Mouse (Mus musculus): ENCODE results near the gene Arid3a. TPM values are rescaled to one million over a fixed set of nuclear protein-coding genes. Genes with fewer than 3 reads are reported as not detected.

The Arid3a gene
- polyA plus RNA-seq, 1 experiment = 4.7 TPM

GRCm38 (mm10) chr10:79917532-79918100 is 9.2 kb upstream of the Arid3a start:
- H3K27ac ChIP-seq (ENCODE audit: insufficient read depth, low read length) = peak overlapping the region; percentile 81; the same call in 1 of the 2 replicates
- TF ChIP-seq CTCF (IDR thresholded peaks at IDR 0.05; ENCODE audit: borderline replicate concordance, insufficient read depth, low read depth, low read length) = no peak
- TF ChIP-seq POLR2A (IDR thresholded peaks at IDR 0.05; ENCODE audit: borderline replicate concordance, insufficient read depth, low read length) = no peak
- no peak for DNase-seq
- no peaks in the 10 kb centered on the region for H3K27me3 ChIP-seq (ENCODE audit: control insufficient read depth, insufficient read depth, low read length)
- WGBS = 72% methylated on average over 5 of the region's 5 CpGs
- H3K4me1 ChIP-seq (ENCODE audit: control insufficient read depth, insufficient read depth, low read length) = peaks cover 21% of the 10 kb centered on the region
- H3K4me3 ChIP-seq (replicated peaks; ENCODE audit: insufficient read depth, low read depth, low read length) = peak overlapping the region; percentile 95

- Histone ChIP-seq H3K4me1 (ENCODE audit: control insufficient read depth, insufficient read depth, low read length) (peaks cover 21% of the 10 kb centered on the region), H3K4me3 (replicated peaks; ENCODE audit: insufficient read depth, low read depth, low read length) (peak overlapping the region; percentile 37), H3K27me3 (ENCODE audit: control insufficient read depth, insufficient read depth, low read length) (no peaks in the 10 kb centered on the region), H3K27ac (ENCODE audit: insufficient read depth, low read length) (no peak overlapping the region)
- DNase-seq = peak; percentile 38 to 50
- TF ChIP-seq POLR2A (IDR thresholded peaks at IDR 0.05; ENCODE audit: borderline replicate concordance, insufficient read depth, low read length) (0 out of 2 replicates have a peak, but pooled peaks have one; percentile 13), CTCF (IDR thresholded peaks at IDR 0.05; ENCODE audit: borderline replicate concordance, insufficient read depth, low read depth, low read length) (no peak)
- WGBS = 19% methylated on average over 35 of the region's 35 CpGs
Observed at GRCm38 (mm10) chr10:79918231-79919078, 8.4 kb upstream of the Arid3a start.

DNA sequence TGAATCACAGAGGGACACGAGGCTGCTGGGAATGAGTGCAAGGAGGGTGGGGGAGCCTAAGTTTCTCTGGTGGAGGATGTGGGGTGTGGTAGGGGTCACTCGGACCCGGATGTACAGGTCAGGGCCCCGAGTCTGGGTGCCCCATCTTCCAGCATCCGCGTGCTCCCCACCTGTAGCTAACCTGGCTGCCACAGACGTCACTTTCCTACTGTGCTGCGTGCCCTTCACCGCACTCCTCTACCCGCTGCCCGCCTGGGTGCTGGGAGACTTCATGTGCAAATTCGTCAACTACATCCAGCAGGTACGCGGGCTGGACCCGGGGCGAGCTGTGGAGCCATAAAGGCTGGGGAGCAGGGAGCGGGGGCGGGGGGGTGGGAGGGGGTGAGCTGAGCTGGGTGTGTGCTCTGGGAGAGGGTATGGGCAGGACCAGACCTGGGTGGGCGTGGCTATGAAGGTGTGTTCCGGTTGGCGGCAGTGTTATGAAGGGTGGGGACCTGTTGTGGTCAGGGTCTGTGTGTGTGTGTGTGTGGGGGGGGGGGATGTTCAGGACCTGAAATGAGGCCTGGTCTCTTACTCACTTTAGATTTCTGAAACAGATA is 7.5 kb upstream of the Arid3a start:
- Histone ChIP-seq H3K4me3 (replicated peaks; ENCODE audit: insufficient read depth, low read depth, low read length) (no peak overlapping the region), H3K27ac (ENCODE audit: insufficient read depth, low read length) (no peak overlapping the region), H3K27me3 (ENCODE audit: control insufficient read depth, insufficient read depth, low read length) (no peaks in the 10 kb centered on the region), H3K4me1 (ENCODE audit: control insufficient read depth, insufficient read depth, low read length) (peaks cover 15% of the 10 kb centered on the region)
- 25% methylated on average over 21 of the region's 21 CpGs for WGBS
- DNase-seq = peak in 1 of 2 experiments; percentile 26
- no peak for TF ChIP-seq CTCF (IDR thresholded peaks at IDR 0.05; ENCODE audit: borderline replicate concordance, insufficient read depth, low read depth, low read length)
- TF ChIP-seq POLR2A (IDR thresholded peaks at IDR 0.05; ENCODE audit: borderline replicate concordance, insufficient read depth, low read length) = no peak

GRCm38 (mm10) chr10:79920056-79920890 is 6.6 kb upstream of the Arid3a start:
- TF ChIP-seq CTCF (IDR thresholded peaks at IDR 0.05; ENCODE audit: borderline replicate concordance, insufficient read depth, low read depth, low read length) (no peak), POLR2A (IDR thresholded peaks at IDR 0.05; ENCODE audit: borderline replicate concordance, insufficient read depth, low read length) (no peak)
- peak; percentile 19 to 38 for DNase-seq
- H3K4me1 ChIP-seq (ENCODE audit: control insufficient read depth, insufficient read depth, low read length) = peaks cover 11% of the 10 kb centered on the region; the same call in 1 of the 2 replicates
- 55% methylated on average over 26 of the region's 26 CpGs for WGBS
- H3K27ac ChIP-seq (ENCODE audit: insufficient read depth, low read length) = no peak overlapping the region
- no peak overlapping the region for H3K4me3 ChIP-seq (replicated peaks; ENCODE audit: insufficient read depth, low read depth, low read length)
- no peaks in the 10 kb centered on the region for H3K27me3 ChIP-seq (ENCODE audit: control insufficient read depth, insufficient read depth, low read length)

DNA sequence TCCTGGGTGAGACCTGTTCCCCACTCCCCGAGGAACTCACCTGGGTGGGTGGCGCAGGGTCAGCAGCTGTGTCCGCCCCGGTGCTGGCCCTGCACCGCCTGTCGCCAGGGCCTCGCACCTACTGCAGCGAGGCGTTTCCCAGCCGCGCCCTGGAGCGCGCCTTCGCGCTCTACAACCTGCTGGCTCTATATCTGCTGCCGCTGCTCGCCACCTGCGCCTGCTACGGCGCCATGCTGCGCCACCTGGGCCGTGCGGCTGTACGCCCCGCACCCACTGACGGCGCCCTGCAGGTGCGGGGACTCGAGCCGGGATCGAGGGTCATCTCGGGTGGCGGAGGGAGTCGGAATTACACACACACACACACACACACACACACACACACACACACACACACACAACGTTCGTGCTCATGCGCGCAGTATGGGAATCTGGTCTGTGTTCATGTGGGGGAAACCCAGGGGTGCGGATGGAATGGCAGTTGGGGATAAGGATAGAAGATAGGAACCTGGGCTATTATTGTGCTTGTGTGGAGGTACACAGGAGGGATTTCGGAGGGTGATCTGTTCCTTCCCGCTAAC is 5.8 kb upstream of the Arid3a start, which contains the start of gene R3hdm4:
R3hdm4 (minus strand) TSS at position 251 of the 578 bp plus-strand sequence.
- Histone ChIP-seq H3K4me3 (replicated peaks; ENCODE audit: insufficient read depth, low read depth, low read length) (peak within 1 kb of the TSS; percentile 49), H3K27me3 (ENCODE audit: control insufficient read depth, insufficient read depth, low read length) (no peaks in the 10 kb centered on the region), H3K27ac (ENCODE audit: insufficient read depth, low read length) (no peak within 1 kb of the TSS), H3K4me1 (ENCODE audit: control insufficient read depth, insufficient read depth, low read length) (peaks cover 9% of the 10 kb centered on the region; the same call in 1 of the 2 replicates)
- peak; percentile 30 to 53 for DNase-seq
- no peak for TF ChIP-seq CTCF (IDR thresholded peaks at IDR 0.05; ENCODE audit: borderline replicate concordance, insufficient read depth, low read depth, low read length)
- no peak for TF ChIP-seq POLR2A (IDR thresholded peaks at IDR 0.05; ENCODE audit: borderline replicate concordance, insufficient read depth, low read length)
- 5% methylated on average over 41 of the region's 41 CpGs for WGBS

- no peak for TF ChIP-seq POLR2A (IDR thresholded peaks at IDR 0.05; ENCODE audit: borderline replicate concordance, insufficient read depth, low read length)
- TF ChIP-seq CTCF (IDR thresholded peaks at IDR 0.05; ENCODE audit: borderline replicate concordance, insufficient read depth, low read depth, low read length) = no peak
- WGBS = 7% methylated on average over 34 of the region's 34 CpGs
- Histone ChIP-seq H3K27ac (ENCODE audit: insufficient read depth, low read length) (no peak overlapping the region), H3K27me3 (ENCODE audit: control insufficient read depth, insufficient read depth, low read length) (no peaks in the 10 kb centered on the region), H3K4me1 (ENCODE audit: control insufficient read depth, insufficient read depth, low read length) (peaks cover 12% of the 10 kb centered on the region; the same call in 1 of the 2 replicates), H3K4me3 (replicated peaks; ENCODE audit: insufficient read depth, low read depth, low read length) (peak overlapping the region; percentile 49)
- peak in 1 of 2 experiments; percentile 58 for DNase-seq
Observed at GRCm38 (mm10) chr10:79921572-79921971, 5.3 kb upstream of the Arid3a start.

Data from cerebellum, adult 2 months (tissue).